Mouse (Mus musculus) stomach, postnatal 0 days (tissue): ENCODE measurements around the gene Mslnl. TPM values are rescaled to one million over a fixed set of nuclear protein-coding genes. Genes with fewer than 3 reads are reported as not detected.

Experiments used
- ATAC-seq: fragments of 200-750 bp; cut with Nextera tagmentation; 2 replicates; pipeline ENCODE4 v1.8.0; 2017; ENCODE audit not compliant: low FRiP score, low TSS enrichment
- DNase-seq: peaks from one replicate; pipeline ENCODE4 v3.0.0-alpha.2; 2016; ENCODE audit warnings: low spot score
- H3K27ac ChIP-seq: fragments of 300-500 bp; sonication (generic); replicated peaks from 2 replicates; pipeline ENCODE4 v1.5.1; 2014; ENCODE audit warnings: mild to moderate bottlenecking, control low read depth
- H3K27me3 ChIP-seq: fragments of 300-500 bp; sonication (generic); 2 replicates; pipeline ENCODE4 v1.6.1; 2014; ENCODE audit warnings: low read length; ENCODE audit not compliant: control insufficient read depth, insufficient read depth
- H3K36me3 ChIP-seq: fragments of 300-500 bp; sonication (generic); 2 replicates; pipeline ENCODE4 v1.6.1; 2014; ENCODE audit warnings: low read length, mixed read lengths; ENCODE audit not compliant: control insufficient read depth, insufficient read depth
- H3K4me1 ChIP-seq: fragments of 300-500 bp; sonication (generic); replicated peaks from 2 replicates; pipeline ENCODE4 v1.6.1; 2014; ENCODE audit warnings: antibody characterized with exemption; ENCODE audit not compliant: control insufficient read depth, insufficient read depth
- H3K4me2 ChIP-seq: fragments of 300-500 bp; sonication (generic); replicated peaks from 2 replicates; pipeline ENCODE4 v1.6.1; 2014; ENCODE audit warnings: low read depth, mild to moderate bottlenecking, control low read depth, moderate library complexity
- H3K4me3 ChIP-seq: fragments of 300-500 bp; sonication (generic); 2 replicates; pipeline ENCODE4 v1.5.1; 2014; ENCODE audit warnings: low read depth, low read length, control low read depth
- H3K9ac ChIP-seq: fragments of 300-500 bp; sonication (generic); 2 replicates; pipeline ENCODE4 v1.6.1; 2014; ENCODE audit warnings: mild to moderate bottlenecking, low read length, control low read depth, mixed read lengths
- H3K9me3 ChIP-seq: fragments of 300-500 bp; sonication (generic); 2 replicates; pipeline ENCODE4 v1.6.1; 2016; ENCODE audit warnings: low read length; ENCODE audit not compliant: control insufficient read depth
- CTCF ChIP-seq: IDR thresholded peaks from 2 replicates; pipeline ENCODE4 v1.5.1; 2016; ENCODE audit warnings: antibody characterized with exemption, low read depth, mild to moderate bottlenecking, moderate library complexity
- EP300 ChIP-seq: optimal IDR thresholded peaks from 2 replicates; pipeline ENCODE3; 2016; ENCODE audit warnings: antibody characterized with exemption
- WGBS: fragments of 180-500 bp; shearing (Covaris S2); extraction: QIAGEN DNeasy Blood & Tissue Kit; methylation state at CpG from one replicate; pipeline ENCODE4 v1.1.7; 2014; 5-methylcytosine and 5-hydroxymethylcytosine counted together
- polyA plus RNA-seq: library from polyadenylated mRNA; unstranded; fragments of >200 nt; fragmentation: Nextera tagmentation; extraction: Ambion mirVana; gene quantifications from 2 replicates; pipeline ENCODE4 v1.2.1, GENCODE M21; 2015

Mslnl gene
- polyA plus RNA-seq, 1 experiment from 2014 or later, result 0.05 TPM

- Histone ChIP-seq H3K27ac (peak overlapping the region; percentile 93), H3K36me3 (peaks cover 9% of the 10 kb centered on the region; the same call in 1 of the 2 replicates), H3K27me3 (no peaks in the 10 kb centered on the region), H3K4me3 (peak overlapping the region; percentile 79), H3K9me3 (no peaks in the 10 kb centered on the region), H3K9ac (peak overlapping the region; percentile 76), H3K4me1 (peaks cover 3% of the 10 kb centered on the region; the same call in 1 of the 2 replicates), H3K4me2 (peak overlapping the region; percentile 87)
- WGBS, result under 1% methylated on average over 45 of the region's 45 CpGs
- DNase-seq (peak; percentile 85), ATAC-seq (peak; percentile 78)
- TF ChIP-seq EP300, result no peak
- no peak for TF ChIP-seq CTCF
Observed at GRCm38 (mm10) chr17:25791843-25792527, 56.1 kb downstream of the Mslnl start.

- Histone ChIP-seq H3K27me3 (no peaks in the 10 kb centered on the region), H3K4me1 (peaks cover 3% of the 10 kb centered on the region; the same call in 1 of the 2 replicates), H3K9me3 (no peaks in the 10 kb centered on the region), H3K4me2 (peak within 1 kb of the TSS; percentile 87), H3K36me3 (peaks cover 9% of the 10 kb centered on the region; the same call in 1 of the 2 replicates), H3K4me3 (peak within 1 kb of the TSS; percentile 79), H3K27ac (peak within 1 kb of the TSS; percentile 93), H3K9ac (peak within 1 kb of the TSS; percentile 76)
- peak; percentile 68 for DNase-seq
- WGBS, result under 1% methylated on average over 14 of the region's 14 CpGs
- peak; percentile 50; the same call in 1 of the 2 replicates for ATAC-seq
- TF ChIP-seq CTCF, result no peak
- no peak for TF ChIP-seq EP300
Observed at GRCm38 (mm10) chr17:25792615-25793014, 56.8 kb downstream of the Mslnl start, which contains the start of gene Fam173a. TSS of gene Fam173a (minus strand) at chr17:25792901.

DNA sequence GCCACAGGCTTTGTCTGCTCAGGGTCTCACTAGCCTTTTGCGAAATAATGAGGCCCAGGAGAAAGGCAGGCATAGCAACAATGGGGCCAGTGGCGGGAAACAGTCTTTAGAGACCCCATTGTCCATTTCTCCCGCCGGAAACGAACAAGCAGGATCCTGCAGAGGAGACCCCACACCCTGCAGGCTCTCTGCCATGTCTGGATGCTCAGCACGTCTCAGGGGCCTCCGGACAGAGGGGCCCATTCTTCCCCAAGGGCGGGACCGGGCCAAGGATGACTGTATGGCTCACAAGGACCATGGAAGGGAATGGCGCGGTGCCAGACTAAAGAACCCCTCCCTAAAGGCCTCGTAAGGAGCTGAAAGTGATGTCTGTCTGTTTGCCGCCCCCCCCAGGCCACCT lies 58.4 kb downstream of the Mslnl start:
- ATAC-seq, result no peak
- Histone ChIP-seq H3K4me2 (no peak overlapping the region), H3K27me3 (no peaks in the 10 kb centered on the region), H3K9ac (no peak overlapping the region), H3K36me3 (peaks cover 9% of the 10 kb centered on the region; the same call in 1 of the 2 replicates), H3K27ac (no peak overlapping the region), H3K9me3 (no peaks in the 10 kb centered on the region), H3K4me3 (no peak overlapping the region), H3K4me1 (peaks cover 3% of the 10 kb centered on the region; the same call in 1 of the 2 replicates)
- DNase-seq, result no peak
- TF ChIP-seq EP300 (no peak), CTCF (no peak)
- 69% methylated on average over 13 of the region's 13 CpGs for WGBS

- H3K4me2 ChIP-seq, result no peak overlapping the region
- no peak overlapping the region for H3K9ac ChIP-seq
- peaks cover 3% of the 10 kb centered on the region; the same call in 1 of the 2 replicates for H3K4me1 ChIP-seq
- no peaks in the 10 kb centered on the region for H3K9me3 ChIP-seq
- WGBS, result 87% methylated on average over 17 of the region's 17 CpGs
- 0 out of 2 replicates have a peak overlapping the region, but pooled peaks have one; percentile 4 for H3K27ac ChIP-seq
- TF ChIP-seq CTCF, result no peak
- DNase-seq (no peak), ATAC-seq (no peak)
- no peak overlapping the region for H3K4me3 ChIP-seq
- no peaks in the 10 kb centered on the region for H3K27me3 ChIP-seq
- peaks cover 3% of the 10 kb centered on the region; the same call in 1 of the 2 replicates for H3K36me3 ChIP-seq
Observed at GRCm38 (mm10) chr17:25794998-25795397, 59.2 kb downstream of the Mslnl start.

DNA sequence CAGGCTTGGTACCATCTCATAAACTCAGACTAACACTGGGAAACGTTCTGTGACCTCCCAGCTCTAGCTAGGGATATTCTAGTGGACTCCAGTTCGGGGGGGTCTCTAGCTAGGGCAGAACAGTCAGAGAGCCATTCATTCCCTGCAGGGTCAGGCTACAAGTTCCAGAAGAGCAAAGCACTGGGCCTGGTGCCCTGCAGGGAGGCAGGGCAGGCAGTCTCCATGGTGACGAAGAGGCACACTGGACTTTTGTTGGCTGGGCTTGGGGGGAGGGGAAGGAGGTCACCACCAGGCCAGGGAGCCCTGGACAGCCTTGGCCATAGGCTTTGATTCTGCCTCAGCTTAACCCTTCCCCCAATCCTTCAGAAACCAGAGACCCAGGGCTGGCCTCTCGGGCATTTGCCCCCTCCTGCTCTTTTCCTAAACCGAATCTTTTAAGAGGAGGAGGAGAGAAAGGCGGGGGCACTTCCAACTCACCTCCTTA lies 59.8 kb downstream of the Mslnl start, which contains the start of gene AC134908.4:
AC134908.4 (minus strand) TSS at position 51 of the 484 bp plus-strand sequence.
- no peak for DNase-seq
- H3K9ac ChIP-seq, result peak within 1 kb of the TSS; percentile 66
- 45% methylated on average over 6 of the region's 6 CpGs for WGBS
- ATAC-seq, result no peak
- peak within 1 kb of the TSS; percentile 75 for H3K4me3 ChIP-seq
- TF ChIP-seq EP300, result no peak
- TF ChIP-seq CTCF, result no peak
- no peaks in the 10 kb centered on the region for H3K27me3 ChIP-seq
- peak within 1 kb of the TSS; percentile 8; the same call in 1 of the 2 replicates for H3K27ac ChIP-seq
- no peaks in the 10 kb centered on the region for H3K9me3 ChIP-seq
- H3K4me2 ChIP-seq, result peak within 1 kb of the TSS; percentile 86
- H3K36me3 ChIP-seq, result 0 out of 2 replicates have a peak, but pooled peaks cover under 1% of the 10 kb centered on the region
- H3K4me1 ChIP-seq, result peaks cover 3% of the 10 kb centered on the region; the same call in 1 of the 2 replicates
